Mouse (Mus musculus): Measurements from ENCODE around the gene Psmc1. TPM values are rescaled to one million over a fixed set of nuclear protein-coding genes. Genes with fewer than 3 reads are reported as not detected.
A peak's percentile ranks its signal among the peaks of the same experiment; 100 is the strongest.

The Psmc1 gene
- polyA plus RNA-seq (2014; fragmentation: Nextera tagmentation; extraction: Ambion mirVana), result 410 and 413 TPM in 2 replicates

GRCm38 (mm10) chr12:100109986-100110696 is at the start of gene Psmc1:
Gene Psmc1, plus strand, starts transcription at chr12:100110154.
- H3K27ac ChIP-seq (replicated peaks; ENCODE audit: low read depth, low read length), result peak within 1 kb of the TSS; percentile 85
- ATAC-seq (ENCODE audit: insufficient number of reproducible peaks, low FRiP score, low TSS enrichment, low read depth), result peak; percentile 80
- no peaks in the 10 kb centered on the region for H3K27me3 ChIP-seq (ENCODE audit: control insufficient read depth, insufficient read depth, low read length)
- DNase-seq (ENCODE audit: low spot score), result peak; percentile 89
- peak within 1 kb of the TSS; percentile 91 for H3K9ac ChIP-seq (ENCODE audit: low read length)
- H3K4me1 ChIP-seq (ENCODE audit: control insufficient read depth, insufficient read depth, low read length), result peaks cover 5% of the 10 kb centered on the region
- peak within 1 kb of the TSS; percentile 74 for H3K4me2 ChIP-seq (ENCODE audit: low read depth, severe bottlenecking)
- H3K9me3 ChIP-seq (ENCODE audit: control insufficient read depth, low read length), result no peaks in the 10 kb centered on the region
- H3K4me3 ChIP-seq (ENCODE audit: low read depth, low read length), result peak within 1 kb of the TSS; percentile 99
- WGBS, result under 1% methylated on average over 58 of the region's 58 CpGs
- H3K36me3 ChIP-seq (ENCODE audit: control insufficient read depth, insufficient read depth, low read length), result peaks cover 8% of the 10 kb centered on the region

GRCm38 (mm10) chr12:100061071-100061470 is 48.9 kb upstream of the Psmc1 start:
- no peak overlapping the region for H3K4me3 ChIP-seq (ENCODE audit: low read depth, low read length)
- no peak for ATAC-seq (ENCODE audit: insufficient number of reproducible peaks, low FRiP score, low TSS enrichment, low read depth)
- WGBS, result 89% methylated on average over 10 of the region's 10 CpGs

GRCm38 (mm10) chr12:100061826-100062225 is 48.1 kb upstream of the Psmc1 start:
- DNase-seq (ENCODE audit: low spot score) (no peak), ATAC-seq (ENCODE audit: insufficient number of reproducible peaks, low FRiP score, low TSS enrichment, low read depth) (no peak)
- Histone ChIP-seq H3K27me3 (ENCODE audit: control insufficient read depth, insufficient read depth, low read length) (no peaks in the 10 kb centered on the region), H3K27ac (replicated peaks; ENCODE audit: low read depth, low read length) (no peak overlapping the region), H3K4me3 (ENCODE audit: low read depth, low read length) (no peak overlapping the region), H3K4me1 (ENCODE audit: control insufficient read depth, insufficient read depth, low read length) (no peaks in the 10 kb centered on the region), H3K36me3 (ENCODE audit: control insufficient read depth, insufficient read depth, low read length) (no peaks in the 10 kb centered on the region), H3K9ac (ENCODE audit: low read length) (no peak overlapping the region), H3K9me3 (ENCODE audit: control insufficient read depth, low read length) (no peaks in the 10 kb centered on the region), H3K4me2 (ENCODE audit: low read depth, severe bottlenecking) (no peak overlapping the region)

More at GRCm38 (mm10) chr12:100061071-100061470, 48.9 kb upstream of the Psmc1 start:
- no peaks in the 10 kb centered on the region for H3K36me3 ChIP-seq (ENCODE audit: control insufficient read depth, insufficient read depth, low read length)
- H3K9me3 ChIP-seq (ENCODE audit: control insufficient read depth, low read length), result no peaks in the 10 kb centered on the region
- H3K4me2 ChIP-seq (ENCODE audit: low read depth, severe bottlenecking), result no peak overlapping the region
- no peak overlapping the region for H3K9ac ChIP-seq (ENCODE audit: low read length)
- no peak overlapping the region for H3K27ac ChIP-seq (replicated peaks; ENCODE audit: low read depth, low read length)
- no peak for DNase-seq (ENCODE audit: low spot score)
- no peaks in the 10 kb centered on the region for H3K4me1 ChIP-seq (ENCODE audit: control insufficient read depth, insufficient read depth, low read length)
- no peaks in the 10 kb centered on the region for H3K27me3 ChIP-seq (ENCODE audit: control insufficient read depth, insufficient read depth, low read length)

- DNase-seq (ENCODE audit: low spot score), result no peak
- Histone ChIP-seq H3K27ac (replicated peaks; ENCODE audit: low read depth, low read length) (no peak overlapping the region), H3K36me3 (ENCODE audit: control insufficient read depth, insufficient read depth, low read length) (no peaks in the 10 kb centered on the region), H3K9ac (ENCODE audit: low read length) (no peak overlapping the region), H3K4me1 (ENCODE audit: control insufficient read depth, insufficient read depth, low read length) (no peaks in the 10 kb centered on the region), H3K27me3 (ENCODE audit: control insufficient read depth, insufficient read depth, low read length) (no peaks in the 10 kb centered on the region), H3K4me2 (ENCODE audit: low read depth, severe bottlenecking) (no peak overlapping the region), H3K9me3 (ENCODE audit: control insufficient read depth, low read length) (no peaks in the 10 kb centered on the region), H3K4me3 (ENCODE audit: low read depth, low read length) (no peak overlapping the region)
- ATAC-seq (ENCODE audit: insufficient number of reproducible peaks, low FRiP score, low TSS enrichment, low read depth), result no peak
- 77% methylated on average over 3 of the region's 3 CpGs for WGBS
Observed at GRCm38 (mm10) chr12:100062584-100062983, 47.4 kb upstream of the Psmc1 start.

- Histone ChIP-seq H3K9me3 (ENCODE audit: control insufficient read depth, low read length) (no peaks in the 10 kb centered on the region), H3K27ac (replicated peaks; ENCODE audit: low read depth, low read length) (no peak overlapping the region), H3K4me2 (ENCODE audit: low read depth, severe bottlenecking) (no peak overlapping the region), H3K4me1 (ENCODE audit: control insufficient read depth, insufficient read depth, low read length) (no peaks in the 10 kb centered on the region), H3K36me3 (ENCODE audit: control insufficient read depth, insufficient read depth, low read length) (no peaks in the 10 kb centered on the region), H3K9ac (ENCODE audit: low read length) (no peak overlapping the region), H3K4me3 (ENCODE audit: low read depth, low read length) (no peak overlapping the region), H3K27me3 (ENCODE audit: control insufficient read depth, insufficient read depth, low read length) (no peaks in the 10 kb centered on the region)
- DNase-seq (ENCODE audit: low spot score), result no peak
- whole genome bisulfite sequencing, result 86% methylated on average over 3 of the region's 3 CpGs
- ATAC-seq (ENCODE audit: insufficient number of reproducible peaks, low FRiP score, low TSS enrichment, low read depth), result no peak
Observed at GRCm38 (mm10) chr12:100065109-100065508, 44.8 kb upstream of the Psmc1 start.

GRCm38 (mm10) chr12:100067477-100067876 is 42.5 kb upstream of the Psmc1 start:
- ATAC-seq (ENCODE audit: insufficient number of reproducible peaks, low FRiP score, low TSS enrichment, low read depth), result no peak
- Histone ChIP-seq H3K4me2 (ENCODE audit: low read depth, severe bottlenecking) (no peak overlapping the region), H3K4me3 (ENCODE audit: low read depth, low read length) (no peak overlapping the region), H3K27me3 (ENCODE audit: control insufficient read depth, insufficient read depth, low read length) (no peaks in the 10 kb centered on the region), H3K4me1 (ENCODE audit: control insufficient read depth, insufficient read depth, low read length) (no peaks in the 10 kb centered on the region), H3K36me3 (ENCODE audit: control insufficient read depth, insufficient read depth, low read length) (no peaks in the 10 kb centered on the region), H3K9ac (ENCODE audit: low read length) (no peak overlapping the region), H3K9me3 (ENCODE audit: control insufficient read depth, low read length) (no peaks in the 10 kb centered on the region), H3K27ac (replicated peaks; ENCODE audit: low read depth, low read length) (no peak overlapping the region)
- DNase-seq (ENCODE audit: low spot score), result no peak
- WGBS, result 87% methylated on average over 5 of the region's 5 CpGs

GRCm38 (mm10) chr12:100073201-100073672 is 36.7 kb upstream of the Psmc1 start:
- Histone ChIP-seq H3K9ac (ENCODE audit: low read length) (no peak overlapping the region), H3K36me3 (ENCODE audit: control insufficient read depth, insufficient read depth, low read length) (no peaks in the 10 kb centered on the region), H3K4me1 (ENCODE audit: control insufficient read depth, insufficient read depth, low read length) (no peaks in the 10 kb centered on the region), H3K27ac (replicated peaks; ENCODE audit: low read depth, low read length) (no peak overlapping the region), H3K9me3 (ENCODE audit: control insufficient read depth, low read length) (no peaks in the 10 kb centered on the region), H3K4me3 (ENCODE audit: low read depth, low read length) (no peak overlapping the region), H3K4me2 (ENCODE audit: low read depth, severe bottlenecking) (no peak overlapping the region), H3K27me3 (ENCODE audit: control insufficient read depth, insufficient read depth, low read length) (no peaks in the 10 kb centered on the region)
- DNase-seq (ENCODE audit: low spot score), result no peak
- 79% methylated on average over 4 of the region's 4 CpGs for WGBS
- no peak for ATAC-seq (ENCODE audit: insufficient number of reproducible peaks, low FRiP score, low TSS enrichment, low read depth)

GRCm38 (mm10) chr12:100075715-100076114 is 34.2 kb upstream of the Psmc1 start:
- ATAC-seq (ENCODE audit: insufficient number of reproducible peaks, low FRiP score, low TSS enrichment, low read depth) (no peak), DNase-seq (ENCODE audit: low spot score) (no peak)
- no peaks in the 10 kb centered on the region for H3K36me3 ChIP-seq (ENCODE audit: control insufficient read depth, insufficient read depth, low read length)
- 70% methylated on average over 4 of the region's 4 CpGs for WGBS
- no peaks in the 10 kb centered on the region for H3K4me1 ChIP-seq (ENCODE audit: control insufficient read depth, insufficient read depth, low read length)
- H3K27ac ChIP-seq (replicated peaks; ENCODE audit: low read depth, low read length), result no peak overlapping the region
- no peaks in the 10 kb centered on the region for H3K9me3 ChIP-seq (ENCODE audit: control insufficient read depth, low read length)
- H3K4me2 ChIP-seq (ENCODE audit: low read depth, severe bottlenecking), result no peak overlapping the region
- no peaks in the 10 kb centered on the region for H3K27me3 ChIP-seq (ENCODE audit: control insufficient read depth, insufficient read depth, low read length)
- H3K9ac ChIP-seq (ENCODE audit: low read length), result no peak overlapping the region
- no peak overlapping the region for H3K4me3 ChIP-seq (ENCODE audit: low read depth, low read length)
